Mouse (Mus musculus) hindlimb bud, embryonic 11.5 days (tissue): Measurements from ENCODE around the gene Ccdc163.

Experiments
- DNase-seq: peaks from one replicate; pipeline ENCODE4 v3.0.0-alpha.2; 2012; ENCODE audit warnings: low read depth, low spot score; ENCODE audit errors: extremely low spot score

Ccdc163 gene

DNA sequence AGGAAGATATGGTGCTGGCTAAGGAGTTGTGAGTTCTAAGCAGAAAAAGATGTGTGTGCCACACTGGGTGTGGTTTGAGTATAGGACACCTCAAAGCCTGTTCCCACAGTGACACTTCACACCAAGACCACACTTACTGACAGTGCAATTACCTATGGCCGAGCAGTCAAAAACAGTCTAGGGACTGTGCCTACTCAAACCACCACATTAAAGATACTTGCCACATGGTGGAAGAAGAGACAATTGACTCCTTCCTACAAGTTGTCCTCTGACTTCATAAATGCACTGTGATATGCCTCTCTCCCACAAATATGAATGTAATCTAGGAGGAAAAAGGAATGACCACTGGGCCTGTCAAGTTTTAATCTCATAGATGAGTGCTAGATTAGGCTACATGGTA, 7.3 kb upstream of the Ccdc163 start:
- no peak for DNase-seq

DNA sequence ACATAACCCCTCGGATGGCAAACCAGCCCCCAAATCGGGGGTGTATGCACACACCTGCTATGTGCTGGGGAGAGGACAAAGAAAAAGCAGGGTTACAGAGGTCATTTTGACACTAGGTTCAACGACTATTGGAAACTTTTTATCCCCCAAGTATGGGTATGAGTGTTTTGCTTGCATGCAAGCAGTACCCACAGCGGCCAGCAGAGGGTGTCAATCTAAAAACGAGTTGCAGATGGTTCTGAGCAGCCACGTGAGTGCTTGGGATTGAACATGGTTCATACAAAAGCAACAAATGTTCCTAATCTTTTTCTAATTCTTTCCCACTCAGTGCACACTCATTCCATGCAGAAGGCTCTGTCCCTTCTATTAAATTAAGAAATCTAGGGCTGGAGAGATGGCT, 4.5 kb upstream of the Ccdc163 start:
- DNase-seq = no peak

DNA sequence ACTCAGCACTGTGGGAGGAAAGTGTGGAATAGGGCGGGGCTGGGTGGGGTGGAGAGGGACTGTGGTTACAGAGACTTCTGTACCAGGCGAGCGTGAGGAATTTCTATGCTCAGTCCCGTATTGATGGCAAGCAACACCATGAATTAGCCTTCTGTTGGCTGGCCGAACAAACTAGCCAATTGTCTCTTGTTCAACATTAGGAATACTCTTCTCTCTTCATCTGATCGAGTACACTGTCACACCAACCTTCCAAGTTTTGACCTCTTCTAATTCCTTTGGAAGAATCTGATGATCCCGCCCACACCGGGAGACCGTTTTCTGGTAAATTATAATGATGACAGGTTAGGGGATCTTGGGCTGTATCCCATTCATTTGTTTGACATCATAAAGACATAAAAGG, 643 bp upstream of the Ccdc163 start:
- no peak for DNase-seq

DNA sequence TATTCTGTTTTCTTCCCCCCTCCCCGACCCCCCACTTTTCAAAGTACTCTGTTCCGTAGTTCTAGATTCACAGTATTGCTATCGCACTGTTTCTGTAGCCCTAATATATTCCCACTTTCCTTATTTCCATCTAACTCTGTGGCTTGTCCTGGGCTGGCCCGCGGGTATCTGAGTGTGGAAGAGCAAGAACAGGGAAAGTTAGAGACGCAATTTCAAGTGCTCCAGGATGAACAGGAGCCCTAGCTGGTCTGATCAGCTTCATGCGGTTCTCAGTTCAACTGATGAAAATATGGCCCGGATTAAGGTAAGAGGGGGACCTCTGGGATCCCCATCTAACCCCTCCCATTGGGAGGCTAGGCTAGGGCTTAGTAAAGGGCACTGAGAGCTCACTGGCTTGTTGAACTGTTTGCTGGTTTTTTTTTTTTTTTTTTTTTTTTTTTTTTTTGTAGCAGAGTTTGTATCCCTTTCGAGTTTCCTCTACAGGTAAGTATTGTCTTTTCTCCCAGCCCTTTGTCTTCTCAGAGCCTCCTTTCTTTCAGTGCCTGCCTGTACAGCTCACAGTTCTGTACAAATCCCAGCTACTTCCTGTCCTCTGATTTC, 582 bp downstream of the Ccdc163 start:
- DNase-seq = no peak

DNA sequence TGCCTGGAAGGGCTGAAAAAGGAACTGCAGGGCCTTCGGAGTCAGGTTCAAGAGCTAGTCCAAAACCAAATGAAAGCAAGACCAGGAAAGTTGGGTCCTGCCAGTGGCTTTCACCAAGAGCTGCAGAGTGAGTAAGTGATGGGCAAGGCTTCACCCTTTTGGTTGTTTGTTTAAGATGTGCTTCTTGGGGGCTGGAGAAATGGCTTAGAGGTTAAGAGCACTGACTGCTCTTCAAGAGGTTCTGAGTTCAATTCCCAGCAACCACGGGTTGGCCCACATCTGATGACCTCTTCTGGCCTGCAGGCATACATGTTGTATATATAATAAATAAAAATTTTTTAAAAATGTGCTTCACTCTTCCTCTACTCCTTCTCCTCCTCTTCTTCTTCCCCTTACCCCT, 1.8 kb downstream of the Ccdc163 start:
- DNase-seq = no peak

DNA sequence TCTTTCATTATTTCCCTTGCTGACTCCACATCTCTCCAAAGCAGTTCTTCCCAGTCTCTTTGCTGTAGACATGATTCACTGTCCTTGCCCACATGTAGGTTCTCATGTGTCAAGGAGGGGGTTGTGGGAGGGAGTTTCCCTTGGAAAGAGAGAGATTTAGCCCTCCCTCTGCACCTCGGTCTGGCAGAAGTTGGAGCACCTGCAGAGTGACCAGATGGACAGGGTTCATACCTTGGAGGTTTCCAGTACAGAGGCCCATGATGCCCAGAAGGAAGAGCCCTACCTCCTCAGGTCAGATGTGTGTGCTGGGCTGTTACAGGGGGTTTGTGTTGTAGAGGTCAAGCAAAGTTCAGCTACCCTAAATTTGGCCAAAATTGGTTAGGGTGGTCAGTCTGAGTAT, 4.2 kb downstream of the Ccdc163 start:
- DNase-seq = no peak

DNA sequence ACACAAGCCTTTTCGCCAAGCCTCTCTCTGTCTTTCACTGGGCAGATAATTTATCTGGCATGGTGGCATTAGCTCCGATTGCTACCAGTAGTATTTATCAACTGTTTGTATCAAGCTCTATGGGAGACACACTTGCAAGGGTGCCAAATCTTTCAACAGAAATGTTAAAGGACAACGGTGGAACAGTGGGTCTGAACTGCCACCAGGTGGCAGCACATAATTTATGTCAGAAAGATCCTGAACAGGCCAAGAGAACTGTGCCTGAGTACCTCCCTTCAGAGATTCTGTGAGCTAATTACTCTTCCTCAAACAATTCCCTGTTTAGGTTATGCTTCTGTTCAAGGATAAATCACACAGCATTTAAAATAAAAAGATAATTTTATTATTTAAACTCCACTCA, 11.1 kb downstream of the Ccdc163 start:
- DNase-seq = peak; percentile 86

DNA sequence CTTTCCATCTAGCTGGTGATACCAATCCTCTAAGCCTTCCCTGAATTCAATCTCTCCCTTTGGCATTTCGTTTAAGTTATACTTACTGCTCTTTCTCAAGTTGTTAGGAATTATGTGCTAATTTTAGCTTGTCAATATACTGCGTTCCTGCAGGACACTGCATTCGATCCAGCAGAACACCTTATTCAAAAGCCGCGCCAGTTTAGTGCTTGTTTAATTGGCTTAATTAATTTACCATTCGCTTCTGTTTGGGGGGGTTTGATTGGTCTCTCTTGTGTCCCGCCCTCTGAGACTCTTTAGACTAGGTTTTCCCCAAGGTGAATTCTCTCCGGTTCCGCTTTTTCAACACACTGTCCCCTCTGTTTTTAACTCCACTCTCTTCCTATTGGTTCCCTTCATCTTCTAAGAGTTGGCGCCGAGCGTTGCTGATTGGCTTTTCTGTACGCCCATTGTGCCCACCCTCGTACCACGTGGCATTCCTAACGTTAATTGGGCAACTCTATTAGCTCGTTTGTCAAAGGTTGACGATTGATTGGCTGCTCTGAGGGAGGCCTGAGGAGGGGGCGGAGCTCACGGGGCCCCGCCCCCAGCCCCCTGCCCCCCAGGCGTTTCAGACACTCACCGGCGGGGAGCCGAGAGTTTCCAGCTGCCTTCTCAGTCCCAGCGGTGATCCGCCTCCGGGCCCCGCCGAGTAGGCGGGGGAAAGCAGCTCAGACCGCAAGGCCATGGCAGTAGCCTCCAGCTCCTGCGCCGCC, 12.2 kb downstream of the Ccdc163 start, which contains the start of gene Tesk2:
TSS of gene Tesk2 (plus strand) at position 606 of the 755 bp plus-strand sequence.
- peak; percentile 99 for DNase-seq

DNA sequence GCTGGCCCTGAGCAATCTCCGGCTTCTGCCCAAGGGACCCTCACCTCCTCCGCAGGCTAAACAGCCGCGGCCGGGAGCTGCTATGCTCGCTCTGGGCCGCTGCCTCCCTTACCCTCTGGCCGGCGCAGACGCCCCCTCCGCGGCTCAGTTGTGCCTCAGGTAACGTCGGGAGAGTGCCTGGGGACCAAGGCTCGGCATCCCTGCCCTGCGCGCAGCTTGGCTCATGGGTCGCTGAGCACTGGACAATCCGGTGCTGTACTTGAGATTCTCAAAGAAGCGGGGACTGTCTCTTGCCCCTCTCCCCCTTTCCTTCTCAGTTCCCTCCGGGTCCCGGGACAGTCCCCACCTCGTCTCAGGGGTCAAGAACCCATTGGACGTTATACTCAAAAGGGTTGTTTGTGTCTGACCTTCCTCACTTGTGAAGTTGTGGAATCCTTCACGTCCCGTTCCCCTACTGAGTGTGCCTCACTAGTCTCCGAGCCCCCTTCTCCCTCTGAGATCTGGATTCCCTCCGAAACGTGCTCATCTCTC, 12.9 kb downstream of the Ccdc163 start:
- no peak for DNase-seq

DNA sequence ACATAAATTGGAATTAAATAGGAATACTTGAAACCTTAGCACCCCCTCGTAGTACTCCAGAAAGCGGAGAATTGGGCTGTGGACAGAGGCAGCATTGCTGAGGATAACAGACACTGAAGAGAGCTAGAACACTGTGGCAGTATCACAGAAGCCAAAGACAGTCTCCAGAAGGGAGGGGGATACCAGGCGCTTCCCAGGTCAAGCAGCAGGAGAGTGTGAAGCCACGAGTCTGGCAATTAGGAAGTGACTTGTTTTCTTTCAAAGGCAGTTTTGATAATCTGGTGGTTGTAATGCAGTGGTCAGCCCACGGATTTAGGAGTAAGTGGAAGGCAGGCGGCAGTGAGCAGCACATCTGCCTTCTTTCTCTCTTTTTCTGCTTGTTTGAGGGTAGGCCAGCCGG, 13.9 kb downstream of the Ccdc163 start:
- DNase-seq = no peak

DNA sequence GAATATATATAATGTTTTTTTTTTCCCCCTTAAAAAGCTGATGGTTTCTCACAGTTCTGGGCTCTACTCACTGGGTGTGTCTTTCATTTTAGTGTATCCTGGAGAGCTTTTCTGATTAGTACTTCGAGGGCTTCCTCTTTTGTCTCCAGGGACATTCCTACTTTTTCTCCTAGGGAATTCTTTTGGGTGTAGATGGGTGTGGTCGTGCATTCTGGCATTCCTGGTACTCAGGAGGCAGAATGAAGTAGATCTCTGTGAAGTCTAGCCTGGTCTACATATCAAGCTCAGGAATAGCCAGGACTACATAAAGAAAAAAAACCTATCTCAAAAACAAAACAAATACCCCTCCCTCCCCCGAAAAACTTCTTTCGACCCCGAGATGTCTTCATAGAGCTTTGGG, 17.1 kb downstream of the Ccdc163 start:
- DNase-seq = no peak

DNA sequence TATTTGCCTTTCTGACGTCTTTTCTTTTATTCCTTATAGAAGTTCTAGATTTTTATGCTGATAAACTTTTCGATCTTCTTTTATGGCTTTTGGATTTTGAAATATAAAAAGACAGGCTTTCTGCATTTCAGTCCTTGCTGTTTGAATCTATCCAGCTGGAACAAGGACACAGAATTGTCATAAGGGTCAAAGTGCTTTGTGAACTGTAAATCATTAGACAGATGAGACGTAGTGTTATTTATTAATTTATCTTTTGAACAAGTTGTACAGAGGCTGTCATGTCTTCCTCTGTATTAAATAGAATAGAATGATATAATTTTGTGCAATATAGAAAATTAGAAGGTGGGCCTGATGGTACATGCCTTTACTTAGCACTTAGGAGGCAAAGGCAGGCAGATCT, 19.1 kb downstream of the Ccdc163 start:
- no peak for DNase-seq

DNA sequence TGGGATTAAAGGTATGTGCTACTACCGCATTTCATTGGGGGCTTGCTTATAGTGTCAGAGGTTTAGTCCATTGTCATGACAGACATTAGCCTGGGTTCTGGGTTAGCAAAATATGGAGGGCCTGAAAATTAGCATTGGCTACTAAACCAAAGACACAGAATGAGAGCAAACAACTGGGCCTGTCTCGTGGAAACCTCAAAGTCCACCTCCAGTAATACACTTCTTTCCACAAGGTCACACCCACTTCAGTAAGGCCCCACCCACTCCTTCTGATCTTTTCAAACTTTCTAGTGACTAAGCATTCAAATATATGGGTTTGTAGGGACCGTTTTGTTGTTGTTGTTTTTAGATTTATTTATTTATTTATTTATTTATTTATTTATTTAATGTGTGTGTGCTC, 21.2 kb downstream of the Ccdc163 start:
- no peak for DNase-seq

DNA sequence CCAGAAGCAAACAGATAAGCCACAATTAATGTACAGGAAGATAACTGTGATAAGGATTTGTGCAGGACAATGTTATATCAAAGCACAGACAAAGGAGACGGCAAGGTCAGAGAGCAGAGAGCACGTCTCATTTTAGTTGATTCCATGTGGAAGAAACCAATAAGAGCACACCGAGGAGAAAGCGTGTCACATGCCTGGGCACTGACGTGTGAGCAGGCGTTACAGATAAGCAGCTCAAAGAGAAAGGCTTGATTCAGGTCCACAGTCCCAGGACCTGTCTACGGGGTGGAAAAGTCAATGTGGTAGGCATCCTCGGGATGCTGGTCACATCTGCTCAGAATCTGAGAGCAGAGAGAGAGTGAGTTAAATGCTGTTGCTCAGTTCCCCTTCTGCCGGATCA, 22.8 kb downstream of the Ccdc163 start:
- no peak for DNase-seq

DNA sequence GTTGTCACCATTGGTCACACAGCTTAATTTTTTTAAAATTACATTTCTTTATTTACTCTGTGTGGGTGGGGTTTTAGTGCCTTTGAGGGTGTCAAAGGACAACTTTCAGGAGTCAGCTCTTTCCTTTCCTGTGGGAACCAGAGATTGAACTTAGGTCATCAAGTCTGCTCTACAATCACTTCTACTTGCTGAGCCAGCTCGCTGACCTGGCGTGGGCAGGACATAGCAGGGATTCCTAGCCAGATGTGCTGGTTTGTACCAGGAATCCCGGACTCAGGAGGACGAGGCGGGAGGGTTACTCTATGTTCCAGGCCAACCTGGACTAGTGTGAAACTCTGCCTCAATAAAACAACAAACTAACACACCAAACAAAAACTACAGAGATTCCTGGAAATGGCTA, 24.0 kb downstream of the Ccdc163 start:
- no peak for DNase-seq

DNA sequence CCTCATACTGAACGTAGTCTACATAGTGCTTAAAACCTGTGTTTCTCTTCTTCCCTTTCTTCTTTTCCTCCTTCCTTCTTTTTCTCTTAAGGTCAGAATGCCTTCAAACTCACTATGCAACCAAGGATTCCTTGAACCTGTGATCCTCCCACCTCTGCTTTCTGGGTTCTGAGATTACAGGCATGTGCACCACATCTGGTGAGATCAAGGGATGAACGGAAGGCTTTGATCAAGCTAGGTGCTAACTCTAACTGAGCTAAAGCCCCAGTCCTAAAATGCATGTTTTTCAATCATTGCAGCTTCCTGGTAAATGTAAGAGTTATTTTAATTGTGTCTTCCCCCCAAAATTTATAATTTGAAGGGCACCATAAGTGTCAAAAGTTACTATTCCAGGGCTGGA, 26.7 kb downstream of the Ccdc163 start:
- DNase-seq = no peak

DNA sequence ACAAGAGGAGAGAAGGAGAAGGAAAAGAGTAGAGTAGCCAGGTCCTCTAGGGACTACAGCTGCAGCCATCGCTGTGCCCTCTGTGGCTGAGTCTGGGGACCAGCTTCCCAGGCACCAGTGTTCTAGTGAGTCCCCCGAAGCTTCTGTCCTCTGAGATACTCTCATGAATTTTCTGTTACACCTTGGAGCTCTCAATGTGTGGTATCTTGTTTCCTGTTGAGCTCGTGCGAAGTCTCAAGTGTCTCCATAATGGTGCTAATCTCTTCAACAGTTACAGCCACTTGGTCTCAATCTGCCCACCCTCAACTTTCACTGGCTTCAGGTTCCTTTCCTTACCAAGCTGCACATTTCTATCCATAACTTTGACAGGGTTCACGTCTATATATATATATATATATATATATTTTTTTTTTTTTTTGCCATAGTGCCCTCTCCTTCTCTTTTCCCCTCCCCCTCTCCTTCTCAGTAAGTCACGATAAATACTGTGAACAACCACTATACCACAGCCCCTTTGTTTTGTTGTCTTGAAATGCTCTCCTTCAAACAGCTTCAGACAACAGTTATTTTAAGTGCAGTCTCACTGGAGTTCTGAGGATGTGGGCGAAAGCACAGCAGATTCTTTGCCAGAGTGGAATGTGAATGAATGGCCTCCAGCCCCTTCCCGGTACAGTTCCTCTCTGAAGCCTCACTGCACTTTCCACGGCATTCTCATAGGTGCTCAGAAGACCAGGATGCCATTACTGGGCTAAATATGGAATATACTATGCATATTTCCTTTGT, 30.9 kb downstream of the Ccdc163 start:
- DNase-seq = no peak

DNA sequence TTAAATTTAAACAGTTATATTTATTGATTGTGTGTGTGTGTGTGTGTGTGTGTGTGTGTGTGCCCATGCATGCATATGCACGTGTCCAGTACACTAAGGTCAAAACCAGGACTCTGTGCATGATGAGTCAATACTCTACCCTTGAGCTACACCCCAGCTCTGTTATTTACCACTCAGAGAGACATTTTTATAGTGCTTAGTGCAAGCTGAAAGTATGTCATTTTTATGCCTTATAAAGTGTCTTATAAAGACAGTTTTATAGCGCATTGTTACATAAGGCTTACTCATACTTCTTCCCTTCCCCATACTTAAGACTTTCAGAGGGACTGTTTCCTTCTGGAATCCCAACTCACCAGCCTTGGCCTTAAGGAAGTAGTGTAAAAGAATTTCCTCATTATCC, 41.4 kb downstream of the Ccdc163 start:
- DNase-seq = no peak

DNA sequence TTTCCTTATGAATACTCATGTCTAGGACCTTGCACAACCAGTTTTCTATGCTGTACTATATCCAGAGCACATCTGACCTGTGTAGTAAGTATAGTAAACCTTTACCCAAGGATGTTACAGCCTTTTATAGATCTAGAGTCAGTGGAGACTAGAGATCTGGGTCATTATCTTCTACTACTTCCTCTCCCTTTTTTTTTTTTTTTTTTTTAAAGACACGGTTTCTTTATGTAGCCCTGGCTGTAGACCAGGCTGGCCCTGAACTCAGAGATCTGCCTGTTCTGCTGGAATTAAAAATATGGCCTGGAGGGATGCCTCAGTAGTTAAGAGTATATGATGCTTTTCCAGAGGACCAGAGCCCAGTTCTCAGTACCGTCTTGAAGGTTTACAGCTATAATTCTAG, 53.6 kb downstream of the Ccdc163 start:
- no peak for DNase-seq

DNA sequence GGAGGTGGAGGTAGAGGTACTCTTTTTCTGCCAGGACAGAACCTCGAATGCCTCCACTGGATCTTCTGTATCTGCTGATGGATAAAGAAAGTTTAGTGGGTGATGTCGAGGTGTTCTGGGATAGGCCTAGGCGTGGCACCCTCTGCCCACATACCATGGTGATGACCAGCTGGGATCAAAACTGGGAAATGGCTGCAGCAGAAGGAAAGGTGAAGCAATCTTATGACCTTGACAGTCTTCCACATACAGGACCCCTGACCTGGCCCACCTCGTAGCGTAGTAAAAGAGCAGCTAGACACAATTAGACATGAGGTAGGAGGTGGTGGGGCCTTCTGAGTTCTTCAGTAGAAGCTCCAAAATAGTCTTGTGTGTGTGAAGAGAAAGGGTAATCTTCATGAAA, 55.7 kb downstream of the Ccdc163 start:
- no peak for DNase-seq

DNA sequence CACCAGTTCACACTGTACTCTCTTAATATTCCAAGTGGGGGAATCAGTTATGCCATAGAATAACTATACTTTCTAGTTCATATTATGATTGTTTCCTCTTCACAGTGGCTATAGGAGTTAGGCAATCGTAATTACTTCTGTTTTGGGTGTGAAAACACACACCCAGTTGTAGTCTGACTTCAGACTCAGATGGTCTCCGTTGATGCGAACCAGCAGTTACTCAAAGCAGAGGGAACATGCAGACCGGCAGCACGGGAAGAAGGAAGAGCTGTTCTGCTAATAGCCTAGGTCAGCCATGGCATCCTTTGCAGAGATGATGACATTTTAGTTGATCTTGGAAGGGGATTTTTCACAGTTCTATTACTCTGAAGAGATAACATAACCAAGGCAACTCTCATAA, 60.2 kb downstream of the Ccdc163 start:
- no peak for DNase-seq

DNA sequence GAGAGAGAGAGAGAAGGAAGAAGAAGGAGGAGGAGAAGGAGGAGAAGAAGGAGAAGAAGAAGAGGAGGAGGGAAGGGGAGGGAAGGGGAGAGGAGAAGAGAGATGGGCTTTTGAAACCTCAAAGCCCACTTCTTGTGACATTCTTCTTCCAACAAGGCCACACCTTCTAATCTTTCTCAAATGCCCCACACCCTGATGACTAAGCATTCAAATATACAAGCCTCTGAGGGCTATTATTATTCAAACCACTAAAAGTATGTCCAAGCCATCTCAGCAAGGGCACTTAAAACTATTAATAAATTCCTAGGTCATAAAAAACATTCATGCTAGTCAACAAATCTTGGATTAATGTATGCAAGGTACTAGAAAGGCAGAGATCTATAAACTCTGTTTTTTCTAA, 60.8 kb downstream of the Ccdc163 start:
- no peak for DNase-seq
